Mouse (Mus musculus) common myeloid progenitor, adult 5-6 weeks (primary cell): ENCODE measurements at regions not wholly inside any gene's neighbourhood (a gene's known extent, or its start where the extent isn't known, plus 50 kb on each side); places are given as distances from the start of the nearest gene placed in this dataset.

Experiments
- ATAC-seq: replicated peaks from 2 replicates; pipeline ENCODE4 v1.8.0; 2016; ENCODE audit warnings: low read depth, mild to moderate bottlenecking, moderate TSS enrichment, inconsistent platforms; ENCODE audit not compliant: poor library complexity, severe bottlenecking

GRCm38 (mm10) chr9:113324489-113324888 lies 383.6 kb downstream of the Pdcd6ip start:
- ATAC-seq: no peak

DNA sequence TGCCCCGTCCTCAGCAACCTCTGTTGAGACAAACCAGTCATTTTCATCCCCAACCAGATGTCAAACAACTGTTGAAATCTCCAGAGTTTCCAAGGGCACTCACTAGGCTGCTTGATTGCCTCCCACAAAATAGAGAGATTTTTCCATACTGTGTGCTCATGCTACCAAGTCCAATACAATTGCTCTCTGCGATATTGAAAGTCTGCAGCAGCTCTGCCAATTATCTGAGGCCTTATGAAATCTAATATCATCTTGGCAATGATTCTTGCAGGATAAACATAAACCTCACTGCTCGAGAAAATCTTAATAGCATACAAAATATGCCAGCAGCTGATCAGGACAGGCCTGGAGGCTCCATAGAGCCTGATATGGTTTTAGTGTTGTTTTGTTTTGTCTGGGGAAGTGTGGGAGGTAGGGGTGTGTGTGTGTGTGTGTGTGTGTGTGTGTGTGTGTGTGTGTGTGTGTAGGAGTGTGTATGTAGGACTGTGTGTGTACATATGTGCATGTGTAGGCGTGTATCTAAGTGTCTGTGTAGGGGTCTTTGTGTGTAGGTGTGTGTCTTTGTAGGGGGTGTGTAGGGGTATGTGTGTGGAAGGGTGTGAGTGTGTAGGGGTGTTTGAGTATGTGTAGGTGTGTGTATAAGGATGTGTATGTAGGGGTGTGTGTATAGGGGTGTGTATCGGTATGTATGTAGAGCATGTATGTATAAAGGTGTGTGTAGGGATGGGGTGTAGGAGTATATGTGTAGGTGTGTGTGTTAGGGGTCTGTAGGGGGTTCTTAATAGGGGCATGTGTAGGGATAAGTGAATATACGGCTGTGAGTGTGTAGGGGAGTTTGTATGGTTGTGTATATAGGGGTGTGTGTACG lies 398.1 kb downstream of the Pdcd6ip start:
- ATAC-seq: no peak

DNA sequence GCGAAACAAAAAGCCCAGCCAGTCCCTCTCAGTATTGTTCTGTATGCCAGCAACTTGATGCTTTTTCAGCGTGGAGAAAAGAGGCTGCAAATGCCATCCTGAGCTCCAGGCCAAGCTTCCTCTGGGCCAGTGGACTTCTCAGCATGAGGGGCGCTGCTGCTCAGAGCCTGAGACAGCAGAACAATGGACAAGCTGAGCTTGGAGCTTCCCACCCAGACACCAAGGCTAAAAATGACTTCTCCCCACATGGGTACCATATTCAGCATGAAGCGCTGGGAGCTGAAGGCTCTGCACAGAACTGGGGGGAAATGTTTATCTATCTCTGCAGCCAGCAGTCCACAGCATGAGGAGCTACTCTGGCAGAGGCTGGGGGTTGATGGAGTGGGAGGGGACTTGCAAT lies 402.3 kb downstream of the Pdcd6ip start:
- no peak for ATAC-seq

DNA sequence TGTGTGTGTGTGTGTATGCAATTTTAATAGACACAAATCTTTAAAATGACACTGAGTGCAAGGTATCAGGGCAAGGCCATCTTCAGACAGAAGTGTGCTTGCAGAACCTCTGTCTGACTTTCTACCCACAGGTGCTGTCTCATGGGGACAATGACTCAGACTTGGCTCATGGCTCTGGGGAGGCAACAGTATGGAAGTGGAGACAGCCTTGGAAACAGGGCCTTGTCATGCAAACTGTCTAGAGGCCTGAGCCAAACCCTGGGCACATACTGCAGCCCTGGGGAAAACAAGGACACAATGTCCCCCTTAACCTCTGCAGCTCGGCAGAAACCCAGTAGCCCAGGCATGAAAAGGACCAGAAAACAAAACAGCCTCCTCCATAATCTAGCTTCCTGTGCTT lies 405.6 kb downstream of the Pdcd6ip start:
- no peak for ATAC-seq

DNA sequence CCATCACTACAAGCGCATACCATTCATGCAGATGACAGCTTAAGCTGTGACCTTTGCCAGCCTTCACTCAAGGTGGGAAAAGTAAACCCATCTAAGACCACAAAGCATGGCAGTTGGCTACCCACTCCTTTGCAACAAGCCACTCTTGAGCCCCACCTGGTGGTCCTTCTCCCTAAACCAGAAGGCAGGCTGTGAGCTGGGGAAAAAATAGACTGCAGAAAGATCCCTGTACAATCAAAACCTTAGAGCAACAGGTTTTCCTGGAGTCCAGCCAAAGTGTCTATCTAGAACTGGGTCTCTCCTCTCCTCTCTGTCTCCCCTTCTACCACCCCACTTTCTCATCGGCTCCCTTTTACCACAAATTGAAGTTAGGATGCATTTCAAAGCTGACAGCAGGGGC lies 407.2 kb downstream of the Pdcd6ip start:
- no peak for ATAC-seq

- ATAC-seq: no peak
Observed at GRCm38 (mm10) chr9:113299900-113300299, 408.2 kb downstream of the Pdcd6ip start.

DNA sequence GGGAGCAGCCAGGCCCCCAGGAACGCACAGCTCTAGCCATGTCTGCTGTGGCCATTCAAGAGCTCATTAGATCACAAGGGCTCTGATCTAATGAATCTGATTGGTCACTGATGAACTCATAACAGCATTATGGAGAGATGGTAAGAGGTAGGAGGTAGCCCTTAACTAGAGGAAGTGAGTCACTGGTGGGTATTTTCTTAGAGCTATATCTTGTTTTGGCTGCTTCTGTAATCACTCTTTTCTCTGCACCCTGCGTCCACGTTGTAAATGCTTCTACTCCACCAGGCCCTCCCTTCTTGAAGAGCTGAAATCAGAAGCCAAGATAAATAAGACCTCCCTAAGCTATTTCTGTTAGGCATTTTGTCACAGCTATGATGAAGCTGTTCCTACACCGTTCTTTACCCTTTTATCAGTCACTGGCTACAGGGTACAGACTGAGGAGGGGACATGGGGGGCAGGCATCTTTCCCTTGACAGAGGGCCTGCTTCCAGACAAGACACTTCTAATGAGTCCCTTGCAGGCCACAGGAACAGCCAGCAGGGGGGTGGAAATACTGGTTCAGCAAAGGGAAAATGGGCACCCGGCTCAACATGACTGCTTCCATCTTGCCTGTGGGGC lies 412.1 kb downstream of the Pdcd6ip start:
- ATAC-seq: no peak

DNA sequence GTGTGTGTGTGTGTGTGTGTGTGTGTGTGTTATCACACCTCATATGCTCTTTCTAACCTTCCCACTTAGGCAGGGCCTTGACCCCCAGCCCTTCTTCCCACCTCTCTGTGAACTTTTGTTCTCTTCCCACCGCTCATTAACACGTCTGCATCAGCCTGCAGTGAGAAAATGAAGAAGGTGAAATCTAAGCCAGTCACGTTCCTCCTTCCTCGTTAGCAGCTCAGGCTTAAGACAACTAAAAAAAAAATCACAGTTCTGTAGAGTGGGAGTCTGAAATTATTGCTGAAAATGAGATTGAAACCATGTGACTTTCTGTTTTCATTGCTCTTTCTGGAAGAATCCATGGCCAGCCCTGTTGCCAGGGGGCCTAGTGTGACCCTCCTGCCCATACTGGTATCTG lies 420.7 kb downstream of the Pdcd6ip start:
- no peak for ATAC-seq

DNA sequence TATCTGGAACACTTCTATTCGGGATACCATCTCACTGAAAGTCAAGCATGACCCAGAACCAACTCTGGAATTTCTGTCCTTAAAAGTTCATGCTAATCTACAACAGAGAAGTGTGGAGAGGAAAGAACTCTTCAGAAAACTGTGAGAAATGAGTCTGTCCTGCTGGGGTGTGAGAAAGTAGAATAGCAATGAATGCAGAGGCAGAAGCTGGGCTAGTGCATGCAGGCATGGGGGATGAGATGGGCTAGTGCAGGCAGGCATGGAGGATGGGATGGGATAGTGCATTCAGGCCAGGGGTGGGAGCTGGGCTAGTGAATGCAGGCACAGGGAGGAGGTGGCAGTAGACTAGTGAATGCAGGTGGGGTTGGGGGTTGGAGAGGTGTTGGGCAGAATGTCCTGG lies 424.8 kb downstream of the Pdcd6ip start:
- no peak for ATAC-seq

GRCm38 (mm10) chr9:113270595-113270994 lies 437.5 kb downstream of the Pdcd6ip start:
- ATAC-seq: no peak

- ATAC-seq: no peak
Observed at GRCm38 (mm10) chr9:113267696-113268095, 440.4 kb downstream of the Pdcd6ip start.

- no peak for ATAC-seq
Observed at GRCm38 (mm10) chr9:113263636-113264035, 444.4 kb downstream of the Pdcd6ip start.

DNA sequence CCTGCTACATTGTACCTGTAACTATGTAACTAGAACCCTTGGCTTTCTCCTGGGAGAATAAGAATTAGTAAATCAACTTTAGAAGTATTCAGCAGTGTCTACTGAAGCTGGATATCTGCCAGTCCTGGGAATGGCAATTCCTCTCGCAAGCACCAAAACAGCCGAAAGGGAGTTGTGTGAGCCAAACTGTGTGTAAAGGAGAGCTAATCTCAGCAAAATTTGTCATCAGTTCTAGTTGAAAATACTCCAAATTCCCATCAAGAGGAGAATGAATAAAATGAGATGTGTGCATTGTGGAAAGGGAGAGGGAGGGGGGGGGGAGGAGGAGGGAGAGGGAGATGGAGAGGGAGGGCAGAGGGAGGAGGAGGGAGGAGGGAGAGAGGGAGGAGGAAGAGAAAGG lies 447.8 kb downstream of the Pdcd6ip start:
- no peak for ATAC-seq

GRCm38 (mm10) chr9:113258556-113258955 lies 449.5 kb downstream of the Pdcd6ip start:
- no peak for ATAC-seq

DNA sequence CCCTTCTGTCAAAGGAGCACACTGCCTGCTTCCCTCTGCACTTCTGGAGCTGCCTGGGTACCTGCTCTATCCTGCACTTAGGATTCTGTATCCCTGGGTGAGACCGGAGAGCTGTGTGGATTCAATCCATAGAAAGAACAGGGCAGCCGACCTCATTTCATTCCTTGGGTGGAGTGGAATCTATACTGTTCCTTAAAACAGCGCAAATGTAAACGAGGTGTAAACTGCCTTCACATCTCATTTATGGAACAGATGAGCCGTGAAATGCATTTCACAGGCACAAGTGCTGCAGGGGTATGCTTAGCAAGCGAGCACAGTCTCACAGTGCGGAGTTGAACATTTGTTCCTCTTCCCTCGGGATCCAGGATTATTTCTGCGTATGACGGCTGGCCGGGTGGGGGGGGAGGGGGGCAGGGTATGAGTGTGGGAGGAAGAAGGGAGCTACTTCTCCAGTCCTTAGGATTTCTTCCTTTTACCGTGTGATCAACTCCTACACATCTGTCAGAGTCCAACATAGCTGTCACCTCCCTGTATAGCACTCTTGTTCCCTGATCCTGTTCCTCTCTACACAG lies 459.3 kb downstream of the Pdcd6ip start:
- no peak for ATAC-seq

GRCm38 (mm10) chr9:113247950-113248349 lies 460.1 kb downstream of the Pdcd6ip start:
- ATAC-seq: no peak

GRCm38 (mm10) chr9:113243870-113244269 lies 464.2 kb downstream of the Pdcd6ip start:
- no peak for ATAC-seq

DNA sequence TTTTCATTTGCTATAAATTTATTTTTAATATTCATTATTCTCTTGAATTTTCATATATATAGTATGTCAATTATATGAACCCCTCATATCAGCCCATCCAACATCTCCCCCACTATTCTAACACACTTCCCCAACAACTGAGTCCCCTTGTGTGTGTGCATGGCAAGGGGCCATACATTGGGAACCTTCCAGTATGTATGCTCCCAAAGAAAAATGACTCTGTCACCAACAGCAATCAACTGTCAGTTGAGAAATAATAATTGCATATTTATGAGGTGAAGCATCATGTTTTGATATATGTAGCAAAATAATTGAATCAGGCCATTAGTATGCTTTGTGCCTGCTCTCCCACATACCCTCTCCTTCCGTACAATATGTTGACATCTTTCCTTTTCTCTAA lies 474.7 kb downstream of the Pdcd6ip start:
- no peak for ATAC-seq

- no peak for ATAC-seq
Observed at GRCm38 (mm10) chr9:113229391-113229790, 478.7 kb downstream of the Pdcd6ip start.

- no peak for ATAC-seq
Observed at GRCm38 (mm10) chr9:113213930-113214329, 494.1 kb downstream of the Pdcd6ip start.

DNA sequence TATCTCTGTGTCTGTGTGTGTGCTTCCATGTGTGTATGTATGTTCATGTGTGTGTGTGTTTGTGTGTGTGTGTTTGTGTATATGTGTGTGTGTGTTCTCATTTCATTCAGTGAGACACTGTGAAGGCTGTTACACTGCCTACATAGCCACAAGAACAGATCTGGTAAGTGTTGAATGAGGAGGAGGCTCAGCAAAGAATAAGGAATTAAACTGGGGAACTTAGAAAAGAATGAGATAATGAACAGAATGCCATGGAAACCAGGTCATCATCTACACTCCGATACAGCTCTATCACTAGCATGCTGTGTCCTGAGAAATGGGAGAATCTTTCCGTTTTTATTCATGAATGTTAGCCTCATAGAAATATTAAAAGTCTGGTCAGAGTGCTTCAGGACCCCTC lies 495.7 kb downstream of the Pdcd6ip start:
- no peak for ATAC-seq
